In genomic region chr7:100100031-100100595, GRCm38 (mm10) we compare ENCODE assay signal across 14 mouse cellular contexts. TPM values are rescaled to one million over a fixed set of nuclear protein-coding genes. Genes with fewer than 3 reads are reported as not detected.
DNase-seq lines count a peak whose midpoint lies in the region; ATAC-seq and TF ChIP-seq lines count a peak whose summit lies in the region.
"Had no signal": no experiment of that assay in that cellular context is flagged by ENCODE, and none has a peak within 500 bp of the region (broad histone marks: within the 10 kb centered on the region; RNA-seq: fewer than 3 reads in every experiment).

No protein-coding gene starts in this region.

- no peak for TF ChIP-seq CTCF in layer of hippocampus, adult 2 months (conservative IDR thresholded peaks at IDR 0.05)

- H3K4me1 ChIP-seq in liver, embryonic 11.5 days (replicated peaks; ENCODE audit: control insufficient read depth, insufficient read depth, low read length), result no peaks in the 10 kb centered on the region
- no peaks in the 10 kb centered on the region for H3K4me1 ChIP-seq in kidney, embryonic 14.5 days (ENCODE audit: control insufficient read depth, insufficient read depth, low read length)
- H3K4me1 ChIP-seq: neural tube, embryonic 15.5 days had no signal

- ATAC-seq in liver, embryonic 11.5 days (replicated peaks; ENCODE audit: low FRiP score), result 0 out of 2 replicates have a peak, but pooled peaks have one; percentile 47
- ATAC-seq in kidney, embryonic 14.5 days (ENCODE audit: low FRiP score, low TSS enrichment), result no peak
- ATAC-seq: hindbrain, embryonic 16.5 days had no signal

- H3K36me3 ChIP-seq in liver, embryonic 11.5 days (ENCODE audit: control insufficient read depth, insufficient read depth, low read length), result peaks cover 52% of the 10 kb centered on the region
- H3K36me3 ChIP-seq in kidney, embryonic 14.5 days (ENCODE audit: control insufficient read depth, insufficient read depth, low read length), result peaks cover 75% of the 10 kb centered on the region

- peak; percentile 22 to 26 for DNase-seq in urinary bladder, postnatal 36 days (ENCODE audit: low spot score in 2 of 2)
- no peak for DNase-seq in urinary bladder, postnatal 4 days (ENCODE audit: low spot score in 2 of 2)
- DNase-seq in adrenal gland, postnatal 36 days, result peak; percentile 57 to 61
- no peak for DNase-seq in liver, embryonic 11.5 days (ENCODE audit: low spot score)
- no peak for DNase-seq in left cerebral cortex, adult 8-10 months (ENCODE audit: low spot score in 2 of 2)
- no peak for DNase-seq in layer of hippocampus, adult 2 months (ENCODE audit: low spot score in 2 of 2)
- DNase-seq: cerebellum, adult 11 months; heart, postnatal 14 days; kidney, postnatal 25 days; lung, postnatal 36 days; thymus, postnatal 4 days had no signal

- no peaks in the 10 kb centered on the region for H3K27me3 ChIP-seq in liver, embryonic 11.5 days (replicated peaks; ENCODE audit: control insufficient read depth, insufficient read depth, low read length)
- H3K27me3 ChIP-seq in kidney, embryonic 14.5 days (ENCODE audit: control insufficient read depth, insufficient read depth, low read length), result no peaks in the 10 kb centered on the region
- H3K27me3 ChIP-seq: neural tube, embryonic 15.5 days had no signal

- H3K27ac ChIP-seq in liver, embryonic 11.5 days (ENCODE audit: low read depth, low read length), result no peak overlapping the region
- H3K27ac ChIP-seq in kidney, embryonic 14.5 days (ENCODE audit: low read depth, low read length), result no peak overlapping the region
- no peak overlapping the region for H3K27ac ChIP-seq in layer of hippocampus, adult 2 months
- H3K27ac ChIP-seq: neural tube, embryonic 15.5 days had no signal

- H3K9ac ChIP-seq in liver, embryonic 11.5 days (ENCODE audit: low read depth, low read length), result no peak overlapping the region
- H3K9ac ChIP-seq in kidney, embryonic 14.5 days (ENCODE audit: low read depth, low read length), result no peak overlapping the region
- H3K9ac ChIP-seq: neural tube, embryonic 15.5 days had no signal

- no peaks in the 10 kb centered on the region for H3K9me3 ChIP-seq in liver, embryonic 11.5 days (ENCODE audit: control insufficient read depth, low read length)
- no peaks in the 10 kb centered on the region for H3K9me3 ChIP-seq in kidney, embryonic 14.5 days (ENCODE audit: control insufficient read depth, low read length)
- H3K9me3 ChIP-seq: neural tube, embryonic 15.5 days had no signal

- H3K4me2 ChIP-seq in liver, embryonic 11.5 days, result no peak overlapping the region
- H3K4me2 ChIP-seq in kidney, embryonic 14.5 days (replicated peaks; ENCODE audit: low read depth, low read length), result no peak overlapping the region
- H3K4me2 ChIP-seq: neural tube, embryonic 15.5 days had no signal

- 79% methylated on average over 5 of the region's 5 CpGs for WGBS in liver, embryonic 11.5 days
- 86% methylated on average over 5 of the region's 5 CpGs for WGBS in kidney, embryonic 14.5 days

- H3K4me3 ChIP-seq in liver, embryonic 11.5 days (ENCODE audit: low read depth, low read length), result no peak overlapping the region
- H3K4me3 ChIP-seq in kidney, embryonic 14.5 days (ENCODE audit: low read length), result no peak overlapping the region
- H3K4me3 ChIP-seq in layer of hippocampus, adult 2 months, result no peak overlapping the region
- H3K4me3 ChIP-seq: neural tube, embryonic 15.5 days had no signal

RNA-seq across cellular contexts. Expression of gene Pold3, which starts 21.3 kb away (rescaled TPM):
- total RNA-seq in adrenal gland, postnatal 36 days (2021), result 10 to 100 TPM; 21.5 to 22.3 TPM
- polyA plus RNA-seq in liver, embryonic 11.5 days (2014; fragmentation: Nextera tagmentation; extraction: Ambion mirVana), result 94.5 and 95.4 TPM in 2 replicates
- 59.5 and 67.7 TPM in 2 replicates for polyA plus RNA-seq in kidney, embryonic 14.5 days (2014; fragmentation: Nextera tagmentation; extraction: Ambion mirVana)
- total RNA-seq in left cerebral cortex, adult 8-10 months (2022), result 10 to 100 TPM; 33.3 to 37.1 (median 35.6) TPM
- 10 to 100 TPM; 37.0 to 37.4 TPM for total RNA-seq in layer of hippocampus, adult 2 months (2021)

RNA-seq across cellular contexts. Expression of gene Lipt2, which starts 59.0 kb away (rescaled TPM):
- 1 to 10 TPM; 3.8 to 5.3 TPM for total RNA-seq in adrenal gland, postnatal 36 days (2021)
- polyA plus RNA-seq in liver, embryonic 11.5 days (2014; fragmentation: Nextera tagmentation; extraction: Ambion mirVana), result 18.1 and 19.0 TPM in 2 replicates
- polyA plus RNA-seq in kidney, embryonic 14.5 days (2014; fragmentation: Nextera tagmentation; extraction: Ambion mirVana), result 27.0 and 34.2 TPM in 2 replicates
- 1 to 10 TPM; 3.7 to 6.4 (median 5.3) TPM for total RNA-seq in left cerebral cortex, adult 8-10 months (2022)
- total RNA-seq in layer of hippocampus, adult 2 months (2021), result 1 to 10 TPM; 3.9 to 5.4 TPM

Comparison
In these comparisons a context has a peak if more than half of its experiments do, and no peak if none do; other contexts are left out.
1. DNase-seq: peak in urinary bladder, postnatal 36 days (2 of 2) and adrenal gland, postnatal 36 days (2 of 2); none in urinary bladder, postnatal 4 days (0 of 2), liver, embryonic 11.5 days (single experiment), left cerebral cortex, adult 8-10 months (0 of 2) and layer of hippocampus, adult 2 months (0 of 2).